Mouse (Mus musculus): ENCODE data around the gene Bmp2k. TPM values are rescaled to one million over a fixed set of nuclear protein-coding genes. Genes with fewer than 3 reads are reported as not detected.

The Bmp2k gene
- polyA plus RNA-seq, 1 experiment from 2014 or later, result 8.4 TPM

GRCm38 (mm10) chr5:97046680-97047079 lies 49.2 kb downstream of the Bmp2k start:
- Histone ChIP-seq H3K4me3 (no peak overlapping the region), H3K9me3 (no peaks in the 10 kb centered on the region), H3K27ac (replicated peaks) (no peak overlapping the region), H3K4me2 (replicated peaks) (no peak overlapping the region), H3K4me1 (no peaks in the 10 kb centered on the region), H3K9ac (replicated peaks) (no peak overlapping the region), H3K36me3 (no peaks in the 10 kb centered on the region), H3K27me3 (no peaks in the 10 kb centered on the region)
- no peak for ATAC-seq (replicated peaks)
- WGBS, result 92% methylated on average over 10 of the region's 10 CpGs

DNA sequence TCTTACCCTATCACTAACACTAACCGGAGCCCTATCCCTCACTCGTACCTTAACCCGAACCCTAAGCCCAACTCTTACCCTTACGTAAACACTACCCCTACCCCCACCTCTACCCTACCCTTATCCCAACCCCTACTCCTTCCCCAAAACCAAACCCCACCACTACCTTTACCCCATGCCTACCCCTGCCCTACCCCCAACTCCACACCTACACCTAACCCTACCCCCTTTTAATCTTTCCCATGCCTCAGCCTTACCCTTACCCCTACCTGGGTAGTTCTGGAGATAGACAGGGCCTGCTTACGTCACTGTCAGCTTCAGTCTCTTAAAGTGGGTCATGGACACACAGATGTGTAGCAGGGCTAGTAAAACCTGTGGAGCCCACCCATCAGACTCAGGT lies 51.4 kb downstream of the Bmp2k start:
- H3K4me3 ChIP-seq, result no peak overlapping the region
- no peak overlapping the region for H3K27ac ChIP-seq (replicated peaks)
- H3K9me3 ChIP-seq, result no peaks in the 10 kb centered on the region
- no peak for ATAC-seq (replicated peaks)
- WGBS, result 97% methylated on average over 5 of the region's 5 CpGs
- no peak overlapping the region for H3K9ac ChIP-seq (replicated peaks)
- H3K27me3 ChIP-seq, result no peaks in the 10 kb centered on the region
- H3K36me3 ChIP-seq, result peaks cover 2% of the 10 kb centered on the region; the same call in 1 of the 2 replicates
- no peaks in the 10 kb centered on the region for H3K4me1 ChIP-seq
- no peak overlapping the region for H3K4me2 ChIP-seq (replicated peaks)

GRCm38 (mm10) chr5:97054166-97054565 lies 56.7 kb downstream of the Bmp2k start:
- Histone ChIP-seq H3K9ac (replicated peaks) (no peak overlapping the region), H3K9me3 (no peaks in the 10 kb centered on the region), H3K36me3 (peaks cover 4% of the 10 kb centered on the region; the same call in 1 of the 2 replicates), H3K27me3 (no peaks in the 10 kb centered on the region), H3K4me2 (replicated peaks) (no peak overlapping the region), H3K27ac (replicated peaks) (no peak overlapping the region), H3K4me3 (no peak overlapping the region), H3K4me1 (no peaks in the 10 kb centered on the region)
- ATAC-seq (replicated peaks), result no peak
- WGBS, result 90% methylated on average over 5 of the region's 5 CpGs

- WGBS, result 79% methylated on average over 10 of the region's 10 CpGs
These were observed 57.3 kb downstream of the Bmp2k start for GRCm38 (mm10) chr5:97054801-97055200.

DNA sequence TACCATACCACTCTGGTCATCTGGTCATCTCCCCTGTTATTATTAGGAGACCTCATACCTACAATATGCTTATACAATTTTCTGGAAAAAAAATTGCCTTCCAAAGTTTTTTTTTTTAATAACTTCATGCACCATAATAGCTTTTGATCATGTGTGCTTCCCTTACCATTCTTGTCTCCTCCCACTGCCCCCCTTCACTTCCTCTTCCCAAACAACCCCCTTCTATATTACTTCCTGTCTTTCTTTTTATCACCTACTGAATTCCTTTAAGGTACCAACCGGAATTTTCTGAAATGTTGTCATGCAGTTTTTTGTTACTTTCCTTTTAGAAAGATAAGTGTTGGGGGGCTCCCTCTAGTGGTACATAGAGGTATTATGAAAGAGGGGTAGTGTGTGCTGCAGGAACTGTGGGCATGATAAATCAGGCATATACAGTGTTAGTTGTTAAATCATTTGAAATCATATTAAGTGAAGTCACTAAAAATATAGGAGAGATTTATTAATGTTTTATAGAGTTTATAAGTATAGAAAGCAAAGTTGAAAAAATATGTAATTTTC lies 58.1 kb downstream of the Bmp2k start:
- Histone ChIP-seq H3K27ac (replicated peaks) (no peak overlapping the region), H3K36me3 (peaks cover 4% of the 10 kb centered on the region; the same call in 1 of the 2 replicates), H3K27me3 (no peaks in the 10 kb centered on the region), H3K9me3 (no peaks in the 10 kb centered on the region), H3K9ac (replicated peaks) (no peak overlapping the region), H3K4me3 (no peak overlapping the region), H3K4me2 (replicated peaks) (no peak overlapping the region), H3K4me1 (no peaks in the 10 kb centered on the region)
- 6% methylated on average over 1 of the region's 1 CpGs for WGBS
- ATAC-seq (replicated peaks), result peak; percentile 64; the same call in 1 of the 2 replicates

More at GRCm38 (mm10) chr5:97054801-97055200, 57.3 kb downstream of the Bmp2k start:
- H3K4me1 ChIP-seq, result no peaks in the 10 kb centered on the region
- ATAC-seq (replicated peaks), result no peak
- H3K9ac ChIP-seq (replicated peaks), result no peak overlapping the region
- H3K4me2 ChIP-seq (replicated peaks), result no peak overlapping the region
- H3K9me3 ChIP-seq, result no peaks in the 10 kb centered on the region
- H3K27ac ChIP-seq (replicated peaks), result no peak overlapping the region
- H3K4me3 ChIP-seq, result no peak overlapping the region
- H3K36me3 ChIP-seq, result peaks cover 4% of the 10 kb centered on the region; the same call in 1 of the 2 replicates
- no peaks in the 10 kb centered on the region for H3K27me3 ChIP-seq

- no peaks in the 10 kb centered on the region for H3K4me1 ChIP-seq
- 82% methylated on average over 3 of the region's 3 CpGs for WGBS
- H3K27ac ChIP-seq (replicated peaks), result no peak overlapping the region
- H3K4me2 ChIP-seq (replicated peaks), result no peak overlapping the region
- no peak for ATAC-seq (replicated peaks)
- no peaks in the 10 kb centered on the region for H3K27me3 ChIP-seq
- no peak overlapping the region for H3K4me3 ChIP-seq
- no peak overlapping the region for H3K9ac ChIP-seq (replicated peaks)
- H3K36me3 ChIP-seq, result peaks cover 4% of the 10 kb centered on the region; the same call in 1 of the 2 replicates
- no peaks in the 10 kb centered on the region for H3K9me3 ChIP-seq
These were observed 58.9 kb downstream of the Bmp2k start for GRCm38 (mm10) chr5:97056359-97056758.

- Histone ChIP-seq H3K9ac (replicated peaks) (no peak overlapping the region), H3K4me1 (no peaks in the 10 kb centered on the region), H3K9me3 (no peaks in the 10 kb centered on the region), H3K36me3 (peaks cover 5% of the 10 kb centered on the region; the same call in 1 of the 2 replicates), H3K4me3 (no peak overlapping the region), H3K27me3 (no peaks in the 10 kb centered on the region), H3K27ac (replicated peaks) (no peak overlapping the region), H3K4me2 (replicated peaks) (no peak overlapping the region)
- ATAC-seq (replicated peaks), result no peak
- WGBS, result 88% methylated on average over 12 of the region's 12 CpGs
These were observed 59.4 kb downstream of the Bmp2k start for GRCm38 (mm10) chr5:97056791-97057450.

- Histone ChIP-seq H3K27me3 (no peaks in the 10 kb centered on the region), H3K27ac (replicated peaks) (no peak overlapping the region), H3K4me3 (no peak overlapping the region), H3K9me3 (no peaks in the 10 kb centered on the region), H3K36me3 (peaks cover 7% of the 10 kb centered on the region; the same call in 1 of the 2 replicates), H3K9ac (replicated peaks) (no peak overlapping the region), H3K4me1 (no peaks in the 10 kb centered on the region), H3K4me2 (replicated peaks) (no peak overlapping the region)
- no peak for ATAC-seq (replicated peaks)
- 54% methylated on average over 3 of the region's 3 CpGs for WGBS
These were observed 63.4 kb downstream of the Bmp2k start for GRCm38 (mm10) chr5:97060864-97061263.

DNA sequence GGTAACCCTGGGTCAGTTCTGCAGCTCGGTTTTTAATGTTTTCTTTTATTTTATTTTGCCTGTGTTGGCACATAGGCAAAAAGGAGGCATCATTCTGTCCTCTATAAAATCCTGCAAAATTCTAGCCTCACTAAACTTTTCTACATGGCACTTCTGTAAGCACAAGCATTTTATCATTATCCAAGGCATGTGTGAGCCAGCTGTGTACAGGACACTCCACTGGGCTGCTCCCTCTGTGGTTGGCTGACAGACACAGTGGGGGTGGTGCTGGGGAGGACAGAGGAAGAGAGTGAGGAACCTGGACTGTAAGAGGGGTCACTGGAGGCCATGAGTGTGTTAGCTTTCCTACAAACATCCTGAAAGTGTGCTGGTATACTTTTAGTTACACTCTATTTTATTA lies 64.6 kb downstream of the Bmp2k start:
- no peaks in the 10 kb centered on the region for H3K27me3 ChIP-seq
- no peak overlapping the region for H3K9ac ChIP-seq (replicated peaks)
- no peaks in the 10 kb centered on the region for H3K9me3 ChIP-seq
- H3K4me2 ChIP-seq (replicated peaks), result no peak overlapping the region
- H3K27ac ChIP-seq (replicated peaks), result no peak overlapping the region
- 89% methylated on average over 1 of the region's 1 CpGs for WGBS
- no peaks in the 10 kb centered on the region for H3K4me1 ChIP-seq
- no peak overlapping the region for H3K4me3 ChIP-seq
- ATAC-seq (replicated peaks), result no peak
- H3K36me3 ChIP-seq, result peaks cover 7% of the 10 kb centered on the region; the same call in 1 of the 2 replicates

DNA sequence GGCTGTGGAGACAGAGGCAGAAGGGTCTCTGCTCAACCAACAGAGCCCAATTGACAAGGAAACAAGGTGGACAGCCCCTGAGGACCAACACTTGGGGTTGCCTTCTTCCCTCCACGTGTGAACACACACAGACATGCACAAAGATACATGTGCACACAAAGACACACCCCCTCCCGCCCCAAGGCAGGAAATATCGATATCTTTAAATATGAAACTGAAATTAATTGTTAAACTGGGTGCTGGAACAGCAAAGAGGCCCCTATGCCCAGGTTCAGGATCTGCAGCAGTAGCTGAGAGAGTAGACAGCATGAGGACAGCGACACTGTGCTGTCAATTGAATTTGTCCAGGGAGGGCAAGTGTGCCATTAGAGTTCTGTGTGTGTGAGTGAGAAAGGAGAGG lies 68.3 kb downstream of the Bmp2k start:
- Histone ChIP-seq H3K9me3 (no peaks in the 10 kb centered on the region), H3K36me3 (peaks cover 5% of the 10 kb centered on the region; the same call in 1 of the 2 replicates), H3K4me1 (no peaks in the 10 kb centered on the region), H3K27me3 (no peaks in the 10 kb centered on the region), H3K27ac (replicated peaks) (no peak overlapping the region), H3K9ac (replicated peaks) (no peak overlapping the region), H3K4me2 (replicated peaks) (no peak overlapping the region), H3K4me3 (no peak overlapping the region)
- 93% methylated on average over 4 of the region's 4 CpGs for WGBS
- no peak for ATAC-seq (replicated peaks)

DNA sequence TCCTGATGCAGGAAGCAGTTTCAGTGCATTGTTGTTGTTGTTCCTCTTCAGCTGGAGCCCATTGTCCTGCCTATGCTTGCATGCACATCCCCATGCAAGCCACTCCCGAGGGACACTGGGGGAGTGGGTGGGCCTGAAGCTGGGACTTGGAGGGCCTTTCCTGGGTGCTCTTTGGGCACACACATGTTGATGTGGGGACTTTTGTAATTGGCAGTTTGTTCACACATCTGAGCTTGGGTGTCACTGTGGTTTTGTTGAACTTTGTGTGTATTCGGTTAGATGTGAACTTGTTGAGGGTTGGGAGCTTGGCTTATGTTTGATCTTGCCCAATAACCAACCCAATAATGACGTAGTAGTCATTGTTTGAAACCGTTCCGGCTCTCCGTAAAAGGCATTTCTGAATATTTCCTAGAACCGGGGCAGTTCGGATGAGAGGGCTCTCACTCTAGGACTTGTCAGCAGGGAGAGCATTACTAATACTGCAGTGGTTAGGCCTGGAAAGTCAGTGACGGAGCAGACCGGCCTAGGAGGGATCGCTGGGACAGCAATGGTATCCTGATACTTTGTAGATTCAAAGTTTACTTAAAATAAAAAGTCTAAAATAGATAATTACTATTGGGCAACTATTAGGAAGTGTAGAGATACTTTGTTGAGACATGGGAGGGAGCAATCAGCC lies 78.1 kb downstream of the Bmp2k start:
- H3K4me2 ChIP-seq (replicated peaks), result no peak overlapping the region
- H3K27ac ChIP-seq (replicated peaks), result no peak overlapping the region
- no peaks in the 10 kb centered on the region for H3K9me3 ChIP-seq
- H3K9ac ChIP-seq (replicated peaks), result no peak overlapping the region
- no peak for ATAC-seq (replicated peaks)
- WGBS, result 90% methylated on average over 11 of the region's 11 CpGs
- no peaks in the 10 kb centered on the region for H3K27me3 ChIP-seq
- H3K36me3 ChIP-seq, result no peaks in the 10 kb centered on the region
- H3K4me1 ChIP-seq, result peaks cover 12% of the 10 kb centered on the region; the same call in 1 of the 2 replicates
- no peak overlapping the region for H3K4me3 ChIP-seq

DNA sequence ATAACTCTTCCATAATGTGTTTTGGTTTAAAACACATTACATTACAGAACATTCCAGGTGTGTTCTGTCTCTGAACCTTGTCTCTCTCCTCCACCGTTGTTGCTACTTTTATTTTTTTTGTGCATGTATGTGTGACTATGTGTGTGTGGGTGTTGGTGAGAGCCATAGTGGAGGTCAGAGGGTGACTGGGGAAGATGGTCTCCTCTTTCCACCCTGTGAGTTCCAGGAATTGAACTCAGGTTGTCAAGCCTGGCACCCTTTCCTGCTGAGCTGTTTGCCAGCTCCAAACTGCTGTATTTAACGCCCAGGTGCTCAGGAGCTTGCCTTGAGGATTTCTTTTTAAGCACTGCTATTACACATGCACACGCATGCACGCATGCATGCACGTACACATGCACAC lies 78.7 kb downstream of the Bmp2k start:
- 95% methylated on average over 5 of the region's 5 CpGs for WGBS
- peaks cover 12% of the 10 kb centered on the region; the same call in 1 of the 2 replicates for H3K4me1 ChIP-seq
- no peak overlapping the region for H3K4me2 ChIP-seq (replicated peaks)
- ATAC-seq (replicated peaks), result no peak
- H3K9me3 ChIP-seq, result no peaks in the 10 kb centered on the region
- no peak overlapping the region for H3K27ac ChIP-seq (replicated peaks)
- H3K4me3 ChIP-seq, result no peak overlapping the region
- H3K36me3 ChIP-seq, result no peaks in the 10 kb centered on the region
- H3K9ac ChIP-seq (replicated peaks), result no peak overlapping the region
- no peaks in the 10 kb centered on the region for H3K27me3 ChIP-seq

Measured in forebrain, embryonic 15.5 days (tissue).